Mouse (Mus musculus): ENCODE measurements around the gene Lef1. TPM values are rescaled to one million over a fixed set of nuclear protein-coding genes. Genes with fewer than 3 reads are reported as not detected.

The Lef1 gene
- total and polyA plus RNA-seq, 3 experiments, result 0.23 to 1.5 (median 0.34) TPM

GRCm38 (mm10) chr3:131089721-131090120 is 20.6 kb upstream of the Lef1 start:
- Histone ChIP-seq H3K79me2 (replicated peaks; ENCODE audit: control insufficient read depth, insufficient read depth, low read length) (no peaks in the 10 kb centered on the region), H3K27me3 (ENCODE audit: control insufficient read depth, insufficient read depth, low read length) (0 out of 2 replicates have a peak, but pooled peaks cover 3% of the 10 kb centered on the region), H3K4me3 (no peak overlapping the region), H3K36me3 (ENCODE audit: control insufficient read depth, insufficient read depth, low read length) (no peaks in the 10 kb centered on the region), H3K4me1 (ENCODE audit: control insufficient read depth, insufficient read depth, low read length) (no peaks in the 10 kb centered on the region; the same call in 1 of the 2 replicates), H3K9ac (ENCODE audit: low read depth, low read length) (no peak overlapping the region), H3K27ac (no peak overlapping the region)
- no peak for DNase-seq
- WGBS, result 79% methylated on average over 3 of the region's 3 CpGs
- intact Hi-C loops (cut with DNase I), result no loop called here
- TF ChIP-seq CTCF (IDR thresholded peaks at IDR 0.05), result no peak
- TF ChIP-seq POLR2A (IDR thresholded peaks at IDR 0.05; ENCODE audit: insufficient read depth, low read depth, low read length), result no peak
- no peak for TF ChIP-seq EP300 (IDR thresholded peaks at IDR 0.05; ENCODE audit: insufficient read depth, low read depth, low read length)

- Histone ChIP-seq H3K27me3 (ENCODE audit: control insufficient read depth, insufficient read depth, low read length) (no peaks in the 10 kb centered on the region), H3K27ac (no peak overlapping the region), H3K36me3 (ENCODE audit: control insufficient read depth, insufficient read depth, low read length) (no peaks in the 10 kb centered on the region), H3K4me1 (ENCODE audit: control insufficient read depth, insufficient read depth, low read length) (no peaks in the 10 kb centered on the region), H3K4me3 (no peak overlapping the region), H3K9ac (ENCODE audit: low read depth, low read length) (no peak overlapping the region), H3K79me2 (replicated peaks; ENCODE audit: control insufficient read depth, insufficient read depth, low read length) (no peaks in the 10 kb centered on the region)
- no peak for DNase-seq
- TF ChIP-seq CTCF (IDR thresholded peaks at IDR 0.05) (no peak), EP300 (IDR thresholded peaks at IDR 0.05; ENCODE audit: insufficient read depth, low read depth, low read length) (no peak), POLR2A (IDR thresholded peaks at IDR 0.05; ENCODE audit: insufficient read depth, low read depth, low read length) (no peak)
- intact Hi-C loops (cut with DNase I), result no loop called here
- WGBS, result 47% methylated on average over 6 of the region's 6 CpGs
Measured at GRCm38 (mm10) chr3:131092113-131092512, 18.2 kb upstream of the Lef1 start.

GRCm38 (mm10) chr3:131093736-131094135 is 16.5 kb upstream of the Lef1 start:
- H3K9ac ChIP-seq (ENCODE audit: low read depth, low read length), result no peak overlapping the region
- no peak for DNase-seq
- H3K4me3 ChIP-seq, result no peak overlapping the region
- H3K27ac ChIP-seq, result no peak overlapping the region
- intact Hi-C loops (cut with DNase I), result no loop called here
- no peaks in the 10 kb centered on the region for H3K4me1 ChIP-seq (ENCODE audit: control insufficient read depth, insufficient read depth, low read length)
- H3K27me3 ChIP-seq (ENCODE audit: control insufficient read depth, insufficient read depth, low read length), result no peaks in the 10 kb centered on the region
- 74% methylated on average over 12 of the region's 12 CpGs for WGBS
- H3K36me3 ChIP-seq (ENCODE audit: control insufficient read depth, insufficient read depth, low read length), result no peaks in the 10 kb centered on the region
- no peaks in the 10 kb centered on the region for H3K79me2 ChIP-seq (replicated peaks; ENCODE audit: control insufficient read depth, insufficient read depth, low read length)
- TF ChIP-seq CTCF (IDR thresholded peaks at IDR 0.05), result no peak
- TF ChIP-seq EP300 (IDR thresholded peaks at IDR 0.05; ENCODE audit: insufficient read depth, low read depth, low read length), result no peak
- no peak for TF ChIP-seq POLR2A (IDR thresholded peaks at IDR 0.05; ENCODE audit: insufficient read depth, low read depth, low read length)

GRCm38 (mm10) chr3:131096105-131096504 is 14.2 kb upstream of the Lef1 start:
- intact Hi-C loops (cut with DNase I), result no loop called here
- no peak for DNase-seq
- Histone ChIP-seq H3K27ac (no peak overlapping the region), H3K9ac (ENCODE audit: low read depth, low read length) (no peak overlapping the region), H3K4me1 (ENCODE audit: control insufficient read depth, insufficient read depth, low read length) (no peaks in the 10 kb centered on the region), H3K4me3 (no peak overlapping the region), H3K36me3 (ENCODE audit: control insufficient read depth, insufficient read depth, low read length) (no peaks in the 10 kb centered on the region), H3K27me3 (ENCODE audit: control insufficient read depth, insufficient read depth, low read length) (no peaks in the 10 kb centered on the region), H3K79me2 (replicated peaks; ENCODE audit: control insufficient read depth, insufficient read depth, low read length) (no peaks in the 10 kb centered on the region)
- TF ChIP-seq EP300 (IDR thresholded peaks at IDR 0.05; ENCODE audit: insufficient read depth, low read depth, low read length) (no peak), CTCF (IDR thresholded peaks at IDR 0.05) (no peak), POLR2A (IDR thresholded peaks at IDR 0.05; ENCODE audit: insufficient read depth, low read depth, low read length) (no peak)
- 78% methylated on average over 4 of the region's 4 CpGs for WGBS

- TF ChIP-seq EP300 (IDR thresholded peaks at IDR 0.05; ENCODE audit: insufficient read depth, low read depth, low read length) (no peak), POLR2A (IDR thresholded peaks at IDR 0.05; ENCODE audit: insufficient read depth, low read depth, low read length) (no peak), CTCF (IDR thresholded peaks at IDR 0.05) (no peak)
- Histone ChIP-seq H3K36me3 (ENCODE audit: control insufficient read depth, insufficient read depth, low read length) (no peaks in the 10 kb centered on the region), H3K4me3 (no peak overlapping the region), H3K27me3 (ENCODE audit: control insufficient read depth, insufficient read depth, low read length) (peaks cover 14% of the 10 kb centered on the region), H3K9ac (ENCODE audit: low read depth, low read length) (no peak overlapping the region), H3K79me2 (replicated peaks; ENCODE audit: control insufficient read depth, insufficient read depth, low read length) (no peaks in the 10 kb centered on the region), H3K4me1 (ENCODE audit: control insufficient read depth, insufficient read depth, low read length) (no peaks in the 10 kb centered on the region), H3K27ac (no peak overlapping the region)
- 55% methylated on average over 13 of the region's 13 CpGs for WGBS
- no peak for DNase-seq
- intact Hi-C loops (cut with DNase I), result no loop called here
Measured at GRCm38 (mm10) chr3:131102191-131102774, 8.0 kb upstream of the Lef1 start.

GRCm38 (mm10) chr3:131105362-131105761 is 4.9 kb upstream of the Lef1 start:
- H3K36me3 ChIP-seq (ENCODE audit: control insufficient read depth, insufficient read depth, low read length), result no peaks in the 10 kb centered on the region
- H3K4me1 ChIP-seq (ENCODE audit: control insufficient read depth, insufficient read depth, low read length), result no peaks in the 10 kb centered on the region
- no peak for DNase-seq
- no peak overlapping the region for H3K27ac ChIP-seq
- H3K27me3 ChIP-seq (ENCODE audit: control insufficient read depth, insufficient read depth, low read length), result peaks cover 20% of the 10 kb centered on the region
- TF ChIP-seq EP300 (IDR thresholded peaks at IDR 0.05; ENCODE audit: insufficient read depth, low read depth, low read length) (no peak), POLR2A (IDR thresholded peaks at IDR 0.05; ENCODE audit: insufficient read depth, low read depth, low read length) (no peak), CTCF (IDR thresholded peaks at IDR 0.05) (no peak)
- no peaks in the 10 kb centered on the region for H3K79me2 ChIP-seq (replicated peaks; ENCODE audit: control insufficient read depth, insufficient read depth, low read length)
- no peak overlapping the region for H3K9ac ChIP-seq (ENCODE audit: low read depth, low read length)
- intact Hi-C loops (cut with DNase I), result no loop called here
- 75% methylated on average over 8 of the region's 8 CpGs for WGBS
- H3K4me3 ChIP-seq, result no peak overlapping the region

All from heart, adult 2 months (tissue).